Mouse (Mus musculus): ENCODE data around the gene Xirp2. TPM values are rescaled to one million over a fixed set of nuclear protein-coding genes. Genes with fewer than 3 reads are reported as not detected.
A peak's percentile ranks its signal among the peaks of the same experiment; 100 is the strongest.

The Xirp2 gene
- polyA plus RNA-seq, 1 experiment from 2014 or later: 0.10 TPM

DNA sequence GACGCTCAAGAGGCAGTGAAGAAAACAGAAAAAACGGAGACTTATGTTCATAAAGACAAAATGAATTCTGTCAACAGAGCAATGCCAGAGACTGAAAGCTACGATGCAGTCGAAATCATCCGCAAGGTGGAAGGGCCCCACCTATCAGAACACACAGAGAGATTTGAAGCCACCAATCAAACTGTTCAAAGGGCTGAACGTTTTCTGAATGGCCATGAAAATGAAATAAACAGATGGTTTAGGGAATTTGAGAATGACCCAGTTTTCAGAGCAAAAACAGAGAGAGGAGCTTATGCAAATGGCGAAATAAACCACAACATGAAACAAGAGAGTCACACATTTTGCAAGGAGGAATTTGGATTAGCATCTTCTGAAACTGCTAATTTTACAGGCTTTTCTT, 70.6 kb downstream of the Xirp2 start:
- no peaks in the 10 kb centered on the region for H3K36me3 ChIP-seq (ENCODE audit: control insufficient read depth, insufficient read depth, low read length)
- no peaks in the 10 kb centered on the region for H3K27me3 ChIP-seq (ENCODE audit: control insufficient read depth, insufficient read depth, low read length)
- no peak overlapping the region for H3K9ac ChIP-seq (ENCODE audit: low read depth, low read length)
- H3K4me1 ChIP-seq (ENCODE audit: control insufficient read depth, insufficient read depth, low read length): no peaks in the 10 kb centered on the region
- no peak overlapping the region for H3K4me2 ChIP-seq
- no peak overlapping the region for H3K4me3 ChIP-seq (ENCODE audit: low read depth, low read length)
- H3K9me3 ChIP-seq (replicated peaks; ENCODE audit: control insufficient read depth, low read length): no peaks in the 10 kb centered on the region
- no peak overlapping the region for H3K27ac ChIP-seq (ENCODE audit: low read depth, low read length)
- no peak for ATAC-seq (replicated peaks; ENCODE audit: insufficient number of reproducible peaks, low FRiP score, low TSS enrichment)
- WGBS (ENCODE audit: insufficient replicate concordance): 86% methylated on average over 7 of the region's 7 CpGs

DNA sequence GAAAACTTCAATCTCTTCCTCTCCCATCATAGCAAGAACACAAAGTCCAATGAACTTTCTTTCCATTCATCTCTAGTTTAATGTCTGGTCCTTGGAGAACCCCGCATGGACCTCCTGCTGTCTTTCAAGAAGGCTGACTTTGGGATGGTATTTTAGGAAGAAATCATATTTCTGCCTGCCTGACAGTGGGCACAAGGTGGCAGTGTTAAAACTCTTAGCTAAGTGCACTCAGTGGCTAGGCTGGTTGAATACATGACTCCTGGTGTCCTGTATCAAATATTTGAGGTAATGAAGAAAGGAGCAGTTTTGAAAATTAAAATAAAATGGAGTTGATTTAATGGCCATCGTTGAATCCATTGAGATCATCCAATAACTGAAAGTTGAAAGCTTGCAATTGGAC, 89.5 kb downstream of the Xirp2 start:
- no peak for ATAC-seq (replicated peaks; ENCODE audit: insufficient number of reproducible peaks, low FRiP score, low TSS enrichment)
- Histone ChIP-seq H3K9ac (ENCODE audit: low read depth, low read length) (no peak overlapping the region), H3K27me3 (ENCODE audit: control insufficient read depth, insufficient read depth, low read length) (no peaks in the 10 kb centered on the region), H3K36me3 (ENCODE audit: control insufficient read depth, insufficient read depth, low read length) (no peaks in the 10 kb centered on the region), H3K27ac (ENCODE audit: low read depth, low read length) (no peak overlapping the region), H3K4me3 (ENCODE audit: low read depth, low read length) (no peak overlapping the region), H3K9me3 (replicated peaks; ENCODE audit: control insufficient read depth, low read length) (no peaks in the 10 kb centered on the region), H3K4me2 (no peak overlapping the region), H3K4me1 (ENCODE audit: control insufficient read depth, insufficient read depth, low read length) (no peaks in the 10 kb centered on the region)
- WGBS (ENCODE audit: insufficient replicate concordance): 81% methylated on average over 2 of the region's 2 CpGs

DNA sequence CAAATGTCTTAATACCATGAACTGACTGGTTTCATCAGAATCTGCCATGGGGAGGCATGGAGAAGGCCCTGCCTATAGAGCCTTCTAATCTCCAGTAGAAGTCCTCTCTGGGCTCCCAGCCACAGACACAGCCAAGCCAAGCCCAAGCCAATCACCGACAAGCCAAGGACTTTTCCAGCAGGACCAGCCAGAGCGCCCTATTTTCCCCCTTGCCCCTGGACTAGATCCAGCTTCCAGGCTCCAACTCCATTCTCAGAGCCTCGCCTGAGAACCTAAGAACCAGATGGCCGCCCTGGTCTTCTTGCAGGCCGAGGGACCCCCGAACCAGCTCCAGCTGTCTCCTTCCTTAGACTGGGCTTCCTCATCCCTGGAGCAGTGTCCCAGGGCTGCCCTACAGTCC, 93.6 kb downstream of the Xirp2 start:
- ATAC-seq (replicated peaks; ENCODE audit: insufficient number of reproducible peaks, low FRiP score, low TSS enrichment): no peak
- H3K9me3 ChIP-seq (replicated peaks; ENCODE audit: control insufficient read depth, low read length): no peaks in the 10 kb centered on the region
- no peaks in the 10 kb centered on the region for H3K27me3 ChIP-seq (ENCODE audit: control insufficient read depth, insufficient read depth, low read length)
- no peak overlapping the region for H3K4me3 ChIP-seq (ENCODE audit: low read depth, low read length)
- H3K9ac ChIP-seq (ENCODE audit: low read depth, low read length): no peak overlapping the region
- no peaks in the 10 kb centered on the region for H3K36me3 ChIP-seq (ENCODE audit: control insufficient read depth, insufficient read depth, low read length)
- no peak overlapping the region for H3K27ac ChIP-seq (ENCODE audit: low read depth, low read length)
- no peak overlapping the region for H3K4me2 ChIP-seq
- no peaks in the 10 kb centered on the region for H3K4me1 ChIP-seq (ENCODE audit: control insufficient read depth, insufficient read depth, low read length)
- WGBS (ENCODE audit: insufficient replicate concordance): 89% methylated on average over 6 of the region's 6 CpGs

DNA sequence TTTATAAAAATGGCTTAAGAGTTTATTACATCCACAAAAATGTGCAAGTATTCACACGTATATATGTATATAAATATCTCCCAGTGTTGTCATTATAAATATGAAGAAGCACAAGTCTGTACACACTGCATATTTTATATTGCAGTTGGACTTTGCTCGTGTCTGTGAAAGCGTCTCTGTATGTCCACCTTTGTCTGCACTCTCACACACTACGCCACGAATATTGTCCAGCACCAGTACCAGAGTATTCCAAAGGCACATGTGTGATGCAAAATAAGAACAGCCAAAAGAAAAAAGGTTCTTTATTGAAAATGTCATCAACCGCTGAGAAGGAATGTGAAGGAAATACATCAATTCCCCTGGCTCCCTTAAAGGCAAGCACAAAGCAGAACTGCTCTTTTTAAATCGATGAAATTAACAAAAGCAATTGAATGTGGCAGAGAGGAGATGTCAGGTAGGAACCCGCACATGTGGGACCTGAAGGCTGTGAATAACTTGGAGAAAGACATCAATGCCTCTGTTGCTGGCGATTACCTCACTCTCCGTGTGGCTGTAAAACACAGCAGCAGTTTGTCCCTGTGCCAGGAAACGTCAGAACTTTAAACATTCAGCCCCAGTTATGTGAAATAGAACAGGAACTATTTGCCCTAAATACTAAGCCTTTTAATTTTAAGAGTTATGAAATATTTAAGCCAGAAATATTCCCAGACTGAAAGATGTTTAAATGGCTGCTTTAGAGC, 96.3 kb downstream of the Xirp2 start:
- no peak overlapping the region for H3K27ac ChIP-seq (ENCODE audit: low read depth, low read length)
- 74% methylated on average over 11 of the region's 11 CpGs for WGBS (ENCODE audit: insufficient replicate concordance)
- H3K36me3 ChIP-seq (ENCODE audit: control insufficient read depth, insufficient read depth, low read length): no peaks in the 10 kb centered on the region
- H3K9ac ChIP-seq (ENCODE audit: low read depth, low read length): no peak overlapping the region
- H3K4me3 ChIP-seq (ENCODE audit: low read depth, low read length): no peak overlapping the region
- no peaks in the 10 kb centered on the region for H3K9me3 ChIP-seq (replicated peaks; ENCODE audit: control insufficient read depth, low read length)
- H3K27me3 ChIP-seq (ENCODE audit: control insufficient read depth, insufficient read depth, low read length): no peaks in the 10 kb centered on the region
- ATAC-seq (replicated peaks; ENCODE audit: insufficient number of reproducible peaks, low FRiP score, low TSS enrichment): no peak
- H3K4me2 ChIP-seq: no peak overlapping the region
- no peaks in the 10 kb centered on the region for H3K4me1 ChIP-seq (ENCODE audit: control insufficient read depth, insufficient read depth, low read length)

DNA sequence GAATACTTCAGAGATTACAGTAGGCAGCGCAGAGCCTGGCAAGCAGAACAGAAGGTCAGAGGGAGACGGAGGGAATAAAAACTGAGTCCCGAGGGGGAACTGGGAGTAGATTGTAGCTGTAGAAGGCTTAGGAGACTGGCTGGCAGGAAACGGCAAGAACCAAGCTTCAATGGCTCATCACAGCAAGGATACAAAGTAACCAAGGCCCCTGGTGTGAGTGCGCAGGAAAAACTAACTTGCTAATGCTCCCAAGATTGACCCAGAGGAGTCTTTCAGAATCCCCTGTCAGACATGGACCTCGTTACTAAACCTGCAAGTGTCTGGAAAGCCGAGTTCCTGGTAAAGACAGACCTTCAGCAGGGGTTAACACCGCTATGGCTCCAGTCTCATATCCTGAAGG, 98.6 kb downstream of the Xirp2 start:
- no peak for ATAC-seq (replicated peaks; ENCODE audit: insufficient number of reproducible peaks, low FRiP score, low TSS enrichment)
- Histone ChIP-seq H3K9ac (ENCODE audit: low read depth, low read length) (no peak overlapping the region), H3K4me2 (no peak overlapping the region), H3K4me3 (ENCODE audit: low read depth, low read length) (no peak overlapping the region), H3K4me1 (ENCODE audit: control insufficient read depth, insufficient read depth, low read length) (no peaks in the 10 kb centered on the region), H3K36me3 (ENCODE audit: control insufficient read depth, insufficient read depth, low read length) (no peaks in the 10 kb centered on the region), H3K27me3 (ENCODE audit: control insufficient read depth, insufficient read depth, low read length) (no peaks in the 10 kb centered on the region), H3K27ac (ENCODE audit: low read depth, low read length) (no peak overlapping the region), H3K9me3 (replicated peaks; ENCODE audit: control insufficient read depth, low read length) (no peaks in the 10 kb centered on the region)
- WGBS (ENCODE audit: insufficient replicate concordance): 63% methylated on average over 8 of the region's 8 CpGs

DNA sequence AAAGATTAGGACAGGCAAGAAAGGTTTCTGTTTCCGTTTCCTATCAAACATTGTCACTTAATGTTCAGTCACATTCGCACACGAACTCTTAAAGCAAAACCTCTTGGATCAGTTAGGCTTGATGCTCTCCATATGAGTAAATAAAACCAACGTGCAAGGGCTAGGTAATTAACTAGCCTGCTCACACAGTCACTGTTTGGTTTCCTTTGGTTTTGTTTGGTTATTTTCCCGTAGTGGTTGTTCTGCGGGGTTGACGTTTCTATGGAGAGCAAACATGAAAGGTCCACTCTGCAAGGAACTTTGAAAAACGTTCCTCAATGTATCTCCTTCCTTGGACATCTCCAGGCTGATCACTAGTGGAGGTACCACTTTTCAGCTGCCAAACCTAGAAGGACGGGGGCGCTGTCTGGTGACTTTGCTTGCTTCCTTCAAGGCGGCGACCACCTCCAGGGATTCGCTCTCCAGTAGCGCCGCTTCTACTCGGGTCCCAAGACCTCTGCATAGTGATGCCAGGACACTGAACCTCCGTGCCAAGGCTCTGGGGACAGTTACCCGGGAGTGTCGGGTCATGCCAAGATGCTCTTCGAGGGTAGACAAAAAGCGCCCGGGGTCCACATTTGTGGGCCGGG, 119.2 kb downstream of the Xirp2 start:
- H3K4me1 ChIP-seq (ENCODE audit: control insufficient read depth, insufficient read depth, low read length): no peaks in the 10 kb centered on the region
- H3K27ac ChIP-seq (ENCODE audit: low read depth, low read length): no peak overlapping the region
- H3K9me3 ChIP-seq (replicated peaks; ENCODE audit: control insufficient read depth, low read length): no peaks in the 10 kb centered on the region
- H3K4me3 ChIP-seq (ENCODE audit: low read depth, low read length): peak overlapping the region; percentile 70
- 3% methylated on average over 23 of the region's 23 CpGs for WGBS (ENCODE audit: insufficient replicate concordance)
- peak overlapping the region; percentile 65; the same call in 1 of the 2 replicates for H3K9ac ChIP-seq (ENCODE audit: low read depth, low read length)
- no peaks in the 10 kb centered on the region for H3K27me3 ChIP-seq (ENCODE audit: control insufficient read depth, insufficient read depth, low read length)
- H3K4me2 ChIP-seq: peak overlapping the region; percentile 91
- H3K36me3 ChIP-seq (ENCODE audit: control insufficient read depth, insufficient read depth, low read length): no peaks in the 10 kb centered on the region
- ATAC-seq (replicated peaks; ENCODE audit: insufficient number of reproducible peaks, low FRiP score, low TSS enrichment): peak; percentile 53

DNA sequence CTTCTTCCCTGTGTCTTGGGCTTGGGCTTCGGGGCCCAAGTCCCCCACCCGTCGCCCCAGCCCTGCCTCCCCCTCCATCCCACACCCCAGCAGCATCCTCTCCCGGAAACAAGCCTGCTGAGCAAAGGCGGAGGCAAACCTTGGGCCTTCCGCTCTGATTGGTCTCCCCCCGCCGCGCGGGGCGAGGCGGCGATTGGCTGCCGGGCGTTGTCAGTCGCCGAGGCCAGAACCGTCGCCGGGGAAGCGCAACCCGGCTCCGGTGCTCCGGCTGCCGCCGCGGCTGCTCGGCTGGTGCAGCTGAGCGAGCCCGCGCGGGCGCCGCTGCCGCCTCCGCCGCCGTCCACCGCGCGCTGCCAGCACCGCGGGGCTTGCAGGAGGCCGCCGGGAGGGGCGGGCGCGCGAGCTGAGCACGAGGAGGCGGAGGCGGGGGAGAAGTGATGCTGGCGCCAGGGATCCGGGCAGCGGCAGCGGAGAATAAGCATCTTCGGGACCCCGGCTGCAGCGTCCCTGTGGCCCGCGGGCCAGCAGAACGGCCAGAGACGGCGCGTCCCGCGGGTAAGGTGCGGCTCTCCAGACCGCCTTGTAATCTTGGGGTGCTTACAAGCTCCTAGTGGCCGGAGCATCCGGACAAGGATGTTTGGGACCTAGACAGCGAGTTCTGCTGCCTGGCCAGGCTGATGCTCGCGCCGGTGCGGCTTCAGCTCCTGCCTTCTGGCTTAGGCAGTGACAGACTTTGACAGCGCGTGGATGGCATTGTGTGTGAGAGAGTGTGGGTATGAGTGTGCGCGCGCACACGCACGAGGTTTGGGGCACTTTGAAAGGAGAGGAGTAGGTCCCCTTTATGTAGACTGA, 119.9 kb downstream of the Xirp2 start, which contains the start of gene B3galt1:
Gene B3galt1, plus strand, starts transcription at position 392 of the 852 bp plus-strand sequence.
- H3K27me3 ChIP-seq (ENCODE audit: control insufficient read depth, insufficient read depth, low read length): no peaks in the 10 kb centered on the region
- H3K9ac ChIP-seq (ENCODE audit: low read depth, low read length): peak within 1 kb of the TSS; percentile 65; the same call in 1 of the 2 replicates
- H3K27ac ChIP-seq (ENCODE audit: low read depth, low read length): no peak within 1 kb of the TSS
- under 1% methylated on average over 81 of the region's 83 CpGs for WGBS (ENCODE audit: insufficient replicate concordance)
- H3K4me3 ChIP-seq (ENCODE audit: low read depth, low read length): peak within 1 kb of the TSS; percentile 70
- H3K36me3 ChIP-seq (ENCODE audit: control insufficient read depth, insufficient read depth, low read length): no peaks in the 10 kb centered on the region
- no peaks in the 10 kb centered on the region for H3K9me3 ChIP-seq (replicated peaks; ENCODE audit: control insufficient read depth, low read length)
- ATAC-seq (replicated peaks; ENCODE audit: insufficient number of reproducible peaks, low FRiP score, low TSS enrichment): peak; percentile 89
- peak within 1 kb of the TSS; percentile 91 for H3K4me2 ChIP-seq
- no peaks in the 10 kb centered on the region for H3K4me1 ChIP-seq (ENCODE audit: control insufficient read depth, insufficient read depth, low read length)

DNA sequence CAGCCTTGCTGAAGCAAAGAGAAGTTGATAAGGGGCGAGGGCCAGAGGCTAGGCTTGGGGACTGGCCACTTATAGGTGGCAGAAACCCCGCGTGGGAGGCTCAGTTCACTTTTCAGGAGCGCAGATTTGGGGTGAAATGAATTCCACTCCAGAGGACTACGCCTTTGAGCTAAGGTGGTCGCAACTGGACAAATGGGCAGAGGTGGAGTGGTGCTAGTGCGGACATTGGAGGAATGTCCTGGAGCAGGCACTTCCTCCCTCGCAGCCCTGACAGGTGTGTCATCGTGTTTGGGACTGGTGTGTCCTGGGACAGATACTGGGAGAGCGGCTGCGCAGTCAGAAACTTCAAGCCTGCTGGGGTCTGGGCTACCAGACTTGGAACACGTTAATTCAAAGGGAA, 120.8 kb downstream of the Xirp2 start:
- H3K4me1 ChIP-seq (ENCODE audit: control insufficient read depth, insufficient read depth, low read length): no peaks in the 10 kb centered on the region
- WGBS (ENCODE audit: insufficient replicate concordance): 2% methylated on average over 12 of the region's 12 CpGs
- H3K36me3 ChIP-seq (ENCODE audit: control insufficient read depth, insufficient read depth, low read length): no peaks in the 10 kb centered on the region
- H3K27ac ChIP-seq (ENCODE audit: low read depth, low read length): no peak overlapping the region
- H3K27me3 ChIP-seq (ENCODE audit: control insufficient read depth, insufficient read depth, low read length): no peaks in the 10 kb centered on the region
- ATAC-seq (replicated peaks; ENCODE audit: insufficient number of reproducible peaks, low FRiP score, low TSS enrichment): no peak
- no peaks in the 10 kb centered on the region for H3K9me3 ChIP-seq (replicated peaks; ENCODE audit: control insufficient read depth, low read length)
- peak overlapping the region; percentile 70 for H3K4me3 ChIP-seq (ENCODE audit: low read depth, low read length)
- peak overlapping the region; percentile 91 for H3K4me2 ChIP-seq
- H3K9ac ChIP-seq (ENCODE audit: low read depth, low read length): peak overlapping the region; percentile 23; the same call in 1 of the 2 replicates

Measured in heart, embryonic 11.5 days (tissue).